Mouse (Mus musculus) brown adipose tissue, adult 24 weeks (tissue): ENCODE measurements around the gene Pramef12. TPM values are rescaled to one million over a fixed set of nuclear protein-coding genes. Genes with fewer than 3 reads are reported as not detected.

Experiments
- H3K27ac ChIP-seq: fragments of 200-500 bp; replicated peaks from 2 replicates; pipeline ENCODE4 v1.5.1; 2012; ENCODE audit warnings: low read depth, mild to moderate bottlenecking, low read length
- H3K4me1 ChIP-seq: fragments of 200-500 bp; 2 replicates; pipeline ENCODE4 v1.6.1; 2012; ENCODE audit warnings: low read length, mixed read lengths; ENCODE audit not compliant: control insufficient read depth, insufficient read depth, insufficient read length
- H3K4me3 ChIP-seq: fragments of 200-500 bp; 2 replicates; pipeline ENCODE4 v1.5.1; 2012; ENCODE audit warnings: low read depth, mild to moderate bottlenecking, low read length, moderate library complexity; ENCODE audit not compliant: insufficient read depth
- polyA plus RNA-seq: library from polyadenylated mRNA; stranded (reverse); fragments of >200 nt; gene quantifications from 2 replicates; pipeline ENCODE4 v1.2.4, GENCODE M21; 2012; ENCODE audit not compliant: missing spikeins, insufficient read depth, insufficient read length

Gene Pramef12
- not detected in 2 replicates for polyA plus RNA-seq

- H3K4me1 ChIP-seq: no peaks in the 10 kb centered on the region
Observed at GRCm38 (mm10) chr4:144408290-144408689, at the start of gene Pramef12. Gene Pramef12, minus strand, starts transcription at chr4:144408464.

GRCm38 (mm10) chr4:144453217-144453616 lies 45.0 kb upstream of the Pramef12 start, which contains the start of gene Gm9944:
Gene Gm9944, minus strand, starts transcription at chr4:144453317.
- H3K4me1 ChIP-seq: no peaks in the 10 kb centered on the region
- no peak within 1 kb of the TSS for H3K27ac ChIP-seq
- no peak within 1 kb of the TSS for H3K4me3 ChIP-seq

More at GRCm38 (mm10) chr4:144408290-144408689, at the start of gene Pramef12:
- Histone ChIP-seq H3K27ac (no peak within 1 kb of the TSS), H3K4me3 (no peak within 1 kb of the TSS)

DNA sequence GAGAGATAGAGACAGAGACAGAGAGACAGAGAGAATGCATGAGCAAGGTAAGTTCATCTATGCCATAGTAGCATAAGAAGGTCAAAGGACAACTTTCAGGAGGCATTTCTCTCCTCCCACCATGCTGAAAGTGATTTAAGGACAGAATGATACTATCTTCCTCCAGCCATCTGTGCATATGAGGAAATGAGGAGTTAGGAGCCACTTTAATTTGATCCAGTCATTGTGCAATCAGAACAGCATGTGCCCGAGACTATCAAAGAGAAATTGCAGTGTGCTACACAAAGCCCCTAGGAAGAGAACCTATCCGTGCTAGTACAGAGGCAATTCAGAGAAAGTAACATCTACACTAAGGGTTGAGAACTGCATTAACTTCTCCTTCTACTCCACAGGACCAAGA lies 40.3 kb upstream of the Pramef12 start:
- H3K27ac ChIP-seq: no peak overlapping the region
- no peaks in the 10 kb centered on the region for H3K4me1 ChIP-seq

DNA sequence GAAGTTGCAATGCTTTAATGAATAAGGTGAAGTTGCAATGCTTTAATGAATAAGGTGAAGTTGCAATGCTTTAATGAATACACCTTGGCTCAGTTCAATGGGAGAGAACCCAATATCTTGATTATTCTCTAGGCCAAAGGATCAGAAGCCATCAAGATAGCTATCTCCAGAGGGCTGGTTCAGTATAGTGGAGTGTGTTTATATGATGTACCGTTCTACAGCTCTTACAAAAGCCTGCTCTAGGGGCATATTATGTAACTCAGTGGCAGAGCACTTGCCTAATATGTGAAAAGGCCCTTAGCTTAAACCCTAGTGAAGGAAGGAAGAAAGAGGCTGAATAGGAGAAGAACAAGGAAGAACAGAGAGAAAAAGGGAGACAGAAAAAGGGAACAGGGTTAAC lies 33.3 kb upstream of the Pramef12 start:
- H3K4me3 ChIP-seq: no peak overlapping the region
- no peak overlapping the region for H3K27ac ChIP-seq
- H3K4me1 ChIP-seq: no peaks in the 10 kb centered on the region

More for the DNA sequence above, 40.3 kb upstream of the Pramef12 start:
- H3K4me3 ChIP-seq: no peak overlapping the region

- no peak overlapping the region for H3K27ac ChIP-seq
- no peak overlapping the region for H3K4me3 ChIP-seq
- no peaks in the 10 kb centered on the region for H3K4me1 ChIP-seq
Observed at GRCm38 (mm10) chr4:144441095-144441494, 32.8 kb upstream of the Pramef12 start.

DNA sequence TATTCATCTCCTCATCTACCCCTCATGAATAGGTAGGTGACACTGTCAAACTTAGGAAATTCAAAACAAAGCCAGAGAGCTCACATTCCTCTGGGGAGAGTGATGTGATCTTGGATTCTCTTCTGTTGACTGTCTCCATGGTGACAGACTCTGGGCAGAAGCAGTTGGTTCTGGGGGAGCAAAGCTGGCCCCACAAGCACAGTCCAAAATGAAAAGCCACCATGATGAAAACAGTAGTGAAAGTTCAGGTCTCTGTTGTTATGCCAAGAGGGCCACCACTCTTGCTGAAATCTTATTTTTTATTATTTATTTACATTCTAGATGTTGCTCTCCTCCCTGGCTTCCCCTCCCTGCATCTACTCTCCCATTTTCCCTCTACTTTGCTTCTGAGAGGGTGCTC lies 30.4 kb upstream of the Pramef12 start, which contains the start of gene 1700012P22Rik:
Gene 1700012P22Rik, minus strand, starts transcription at position 101 of the 400 bp plus-strand sequence.
- no peaks in the 10 kb centered on the region for H3K4me1 ChIP-seq
- no peak within 1 kb of the TSS for H3K27ac ChIP-seq
- no peak within 1 kb of the TSS for H3K4me3 ChIP-seq

DNA sequence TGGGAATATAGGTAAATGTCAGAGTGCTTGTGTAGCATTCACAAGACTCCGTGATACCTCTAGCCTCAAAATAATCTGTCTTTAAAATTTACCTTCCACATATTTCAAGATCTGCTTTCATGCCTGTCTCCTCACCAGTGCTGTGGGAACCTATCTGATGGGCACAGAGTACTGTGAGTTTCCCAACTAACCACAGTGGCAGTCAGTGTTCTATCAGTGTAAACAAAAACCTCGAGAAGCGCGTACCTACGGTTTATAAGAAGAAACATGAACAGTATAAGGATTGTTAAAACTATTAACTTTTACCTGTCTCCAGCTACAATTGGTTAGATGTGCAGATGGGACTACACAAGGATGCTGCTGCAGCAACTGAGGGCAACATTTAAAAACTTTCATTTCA lies 25.0 kb upstream of the Pramef12 start:
- Histone ChIP-seq H3K27ac (no peak overlapping the region), H3K4me1 (no peaks in the 10 kb centered on the region), H3K4me3 (no peak overlapping the region)

DNA sequence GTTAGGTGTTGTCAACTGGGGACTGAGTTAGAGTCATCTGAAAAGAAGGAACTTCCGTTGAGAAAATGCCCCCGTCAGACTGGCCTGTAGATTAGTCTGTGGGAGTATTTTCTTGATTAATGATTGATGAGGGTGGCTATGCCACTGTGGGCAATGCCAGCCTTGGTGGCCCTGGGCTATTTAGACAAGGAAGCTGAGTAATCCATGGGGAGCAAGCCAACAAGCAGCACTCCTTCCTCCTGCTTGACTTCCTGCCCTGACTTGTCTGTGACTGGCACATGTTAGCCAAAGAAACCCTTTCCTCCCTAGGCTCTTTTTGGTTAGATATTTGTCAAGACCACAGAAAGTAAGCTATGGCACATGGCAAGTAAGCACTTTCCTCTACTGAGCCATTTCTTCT lies 22.5 kb upstream of the Pramef12 start:
- no peak overlapping the region for H3K4me3 ChIP-seq
- no peaks in the 10 kb centered on the region for H3K4me1 ChIP-seq
- no peak overlapping the region for H3K27ac ChIP-seq

GRCm38 (mm10) chr4:144428868-144429267 lies 20.6 kb upstream of the Pramef12 start:
- Histone ChIP-seq H3K4me3 (no peak overlapping the region), H3K27ac (no peak overlapping the region), H3K4me1 (no peaks in the 10 kb centered on the region)

DNA sequence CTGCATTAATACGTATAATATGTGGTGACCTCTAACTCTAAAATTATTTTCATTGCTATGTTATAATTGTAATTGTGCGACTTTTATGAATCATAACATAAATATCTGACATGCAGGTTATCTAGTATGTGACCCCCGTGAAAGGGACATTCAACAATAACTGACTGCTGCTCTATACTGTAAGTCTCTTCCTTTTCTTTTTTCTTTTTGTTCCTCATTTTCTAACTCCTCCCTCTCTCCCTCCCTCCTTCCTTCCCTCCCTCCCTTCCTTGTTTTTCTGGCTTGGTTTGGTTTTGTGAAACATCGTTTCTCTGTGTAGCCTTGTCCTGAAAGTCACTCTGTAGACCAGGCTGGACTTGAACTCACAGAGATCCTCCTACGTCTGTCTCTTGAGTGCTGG lies 16.3 kb upstream of the Pramef12 start:
- Histone ChIP-seq H3K4me3 (no peak overlapping the region), H3K27ac (no peak overlapping the region), H3K4me1 (no peaks in the 10 kb centered on the region)

DNA sequence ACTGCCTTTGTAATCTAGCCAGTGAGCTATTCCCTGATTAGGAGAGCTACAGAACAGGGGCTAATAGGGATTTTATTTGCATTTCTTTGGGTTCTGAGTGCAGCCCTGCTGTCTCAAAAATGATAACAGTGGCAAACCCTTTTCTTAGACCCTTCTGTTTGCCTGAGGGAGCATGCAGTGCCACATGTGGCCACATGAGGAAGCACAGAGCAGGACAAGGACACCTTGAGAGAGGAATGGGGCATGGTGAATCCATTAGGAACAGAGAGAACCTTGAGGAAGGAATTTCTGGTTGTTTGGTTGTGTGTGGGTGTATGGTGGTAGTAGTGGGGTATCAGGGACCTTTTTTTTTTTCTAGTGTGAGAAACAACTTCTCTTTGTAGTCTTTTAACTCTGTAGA lies 12.4 kb upstream of the Pramef12 start:
- Histone ChIP-seq H3K27ac (no peak overlapping the region), H3K4me1 (no peaks in the 10 kb centered on the region), H3K4me3 (no peak overlapping the region)

DNA sequence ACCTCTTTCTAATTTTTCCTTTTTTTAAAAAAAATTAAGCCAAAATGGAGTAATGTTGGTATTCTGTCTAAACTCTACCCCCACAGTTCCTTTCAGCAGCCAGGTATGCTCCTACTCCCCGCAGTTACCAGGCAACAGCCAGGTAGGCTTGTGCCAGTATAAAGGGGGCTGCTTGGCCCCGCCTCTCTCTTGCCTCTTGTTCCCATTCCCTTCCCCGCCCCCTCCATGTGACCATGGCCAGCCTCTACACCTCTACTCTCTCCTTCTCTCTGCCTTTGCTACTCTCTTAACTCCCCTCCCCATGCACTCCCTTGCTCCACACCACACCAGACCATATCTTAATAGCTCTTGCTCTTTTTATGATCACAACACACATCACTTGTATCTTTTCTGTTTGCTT lies 2.0 kb downstream of the Pramef12 start:
- Histone ChIP-seq H3K4me3 (no peak overlapping the region), H3K27ac (no peak overlapping the region), H3K4me1 (no peaks in the 10 kb centered on the region)

GRCm38 (mm10) chr4:144404456-144405086 lies 3.7 kb downstream of the Pramef12 start:
- no peaks in the 10 kb centered on the region for H3K4me1 ChIP-seq
- no peak overlapping the region for H3K4me3 ChIP-seq
- H3K27ac ChIP-seq: no peak overlapping the region

- Histone ChIP-seq H3K4me1 (no peaks in the 10 kb centered on the region), H3K4me3 (no peak overlapping the region), H3K27ac (no peak overlapping the region)
Observed at GRCm38 (mm10) chr4:144402712-144403111, 5.6 kb downstream of the Pramef12 start.

- Histone ChIP-seq H3K4me1 (no peaks in the 10 kb centered on the region), H3K27ac (no peak overlapping the region), H3K4me3 (no peak overlapping the region)
Observed at GRCm38 (mm10) chr4:144396316-144396715, 11.9 kb downstream of the Pramef12 start.

DNA sequence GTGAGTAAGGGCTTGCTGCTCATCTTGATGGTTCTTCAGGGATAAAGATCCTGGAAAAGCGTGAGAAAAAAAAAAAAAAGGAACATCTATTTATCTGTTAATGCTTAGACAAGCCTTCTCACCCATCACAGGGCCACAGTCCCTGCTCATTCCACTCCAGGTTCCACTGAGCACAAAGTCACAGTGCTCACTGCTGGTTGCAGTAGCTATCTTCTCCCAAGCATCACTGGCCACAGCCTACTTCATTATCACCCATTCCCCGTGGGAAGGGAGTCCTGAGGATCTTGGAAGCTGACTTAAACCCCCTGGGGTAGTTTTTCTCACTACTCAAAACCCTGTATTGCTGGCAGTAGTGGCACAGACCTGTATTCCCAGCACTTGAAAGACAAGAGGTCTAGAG lies 30.4 kb downstream of the Pramef12 start, which contains the start of gene Pramef20:
Gene Pramef20, minus strand, starts transcription at position 23 of the 400 bp plus-strand sequence.
- Histone ChIP-seq H3K4me3 (no peak within 1 kb of the TSS), H3K4me1 (no peaks in the 10 kb centered on the region), H3K27ac (no peak within 1 kb of the TSS)
